Mouse (Mus musculus): ENCODE data around the gene Zic1.

Zic1 gene

GRCm38 (mm10) chr9:91365664-91366063 lies at the start of gene Zic1:
Zic1 (minus strand) TSS chr9:91365810.
- DNase-seq, result peak; percentile 97

DNA sequence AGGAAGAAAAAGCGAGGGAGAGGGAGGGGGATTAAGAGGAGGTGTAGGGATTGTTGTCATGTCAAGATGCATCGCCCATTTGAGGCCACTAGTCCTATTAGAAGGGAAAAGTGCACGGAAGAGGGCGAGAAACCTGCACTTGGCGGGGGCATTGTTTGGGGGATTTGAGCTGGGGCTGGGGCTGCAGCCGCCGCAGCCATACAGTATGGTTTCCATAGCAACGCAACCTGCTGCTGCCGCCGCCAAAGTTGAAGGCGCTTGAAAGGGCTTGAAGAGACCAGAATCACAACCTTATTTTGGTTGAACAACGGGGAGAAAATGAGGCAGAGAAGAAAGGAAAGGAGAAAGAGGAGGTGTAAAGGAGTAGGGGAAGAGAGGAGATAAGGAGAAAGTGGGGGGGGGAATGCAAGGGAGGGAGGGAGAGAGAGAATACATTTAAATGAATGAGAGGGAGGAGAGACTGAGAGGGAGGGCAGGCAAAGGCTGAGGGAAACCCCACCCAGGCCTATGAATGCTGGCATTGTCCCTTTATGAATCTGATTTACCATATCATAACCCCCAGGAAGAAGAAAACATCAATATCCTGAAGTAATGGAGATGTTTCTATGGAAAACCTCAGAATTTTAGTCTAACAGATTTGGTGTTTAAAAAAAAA lies 48.5 kb upstream of the Zic1 start:
- DNase-seq, result no peak

DNA sequence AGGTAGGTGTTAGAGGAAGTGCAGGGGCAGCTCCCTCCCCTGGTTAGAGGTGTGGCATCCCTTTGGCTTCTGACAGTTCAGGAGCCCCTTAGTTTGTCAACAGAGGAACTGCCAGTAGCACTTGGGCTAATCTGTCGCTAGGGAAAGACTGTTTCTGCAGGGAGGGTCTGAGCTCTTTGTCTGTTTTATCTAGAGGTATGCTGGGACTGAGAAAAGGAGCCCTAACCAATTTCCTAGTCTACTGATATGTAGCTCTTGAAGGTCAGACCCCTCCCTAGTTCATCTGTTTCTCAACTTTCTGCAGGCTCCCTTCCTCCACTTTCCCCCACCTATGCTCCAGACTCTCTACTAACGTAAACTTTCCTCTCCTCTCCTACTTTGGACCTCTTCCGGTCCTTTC lies 44.2 kb upstream of the Zic1 start:
- DNase-seq, result no peak

GRCm38 (mm10) chr9:91406258-91406763 lies 40.7 kb upstream of the Zic1 start:
- no peak for DNase-seq

DNA sequence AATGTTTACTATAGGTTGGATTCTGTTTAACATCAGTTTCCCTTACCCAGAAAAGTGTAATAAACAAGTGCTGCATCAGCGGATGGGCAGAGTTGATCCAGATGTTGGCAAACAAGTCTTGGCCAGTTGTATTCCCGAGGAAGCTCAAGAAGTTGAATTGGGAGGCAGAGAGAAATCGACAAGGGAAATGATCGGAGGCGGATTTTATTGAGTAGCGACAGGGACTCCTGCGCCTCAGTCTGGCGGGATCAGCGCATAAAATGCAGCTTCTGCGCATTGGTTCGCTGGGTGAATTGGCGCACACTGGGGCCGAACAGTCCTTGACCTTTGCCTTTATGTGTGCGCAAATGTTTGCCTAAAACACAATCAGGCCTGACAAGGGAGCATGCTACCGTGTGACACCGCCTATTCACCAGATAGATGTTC lies 40.2 kb upstream of the Zic1 start:
- peak; percentile 38 for DNase-seq

DNA sequence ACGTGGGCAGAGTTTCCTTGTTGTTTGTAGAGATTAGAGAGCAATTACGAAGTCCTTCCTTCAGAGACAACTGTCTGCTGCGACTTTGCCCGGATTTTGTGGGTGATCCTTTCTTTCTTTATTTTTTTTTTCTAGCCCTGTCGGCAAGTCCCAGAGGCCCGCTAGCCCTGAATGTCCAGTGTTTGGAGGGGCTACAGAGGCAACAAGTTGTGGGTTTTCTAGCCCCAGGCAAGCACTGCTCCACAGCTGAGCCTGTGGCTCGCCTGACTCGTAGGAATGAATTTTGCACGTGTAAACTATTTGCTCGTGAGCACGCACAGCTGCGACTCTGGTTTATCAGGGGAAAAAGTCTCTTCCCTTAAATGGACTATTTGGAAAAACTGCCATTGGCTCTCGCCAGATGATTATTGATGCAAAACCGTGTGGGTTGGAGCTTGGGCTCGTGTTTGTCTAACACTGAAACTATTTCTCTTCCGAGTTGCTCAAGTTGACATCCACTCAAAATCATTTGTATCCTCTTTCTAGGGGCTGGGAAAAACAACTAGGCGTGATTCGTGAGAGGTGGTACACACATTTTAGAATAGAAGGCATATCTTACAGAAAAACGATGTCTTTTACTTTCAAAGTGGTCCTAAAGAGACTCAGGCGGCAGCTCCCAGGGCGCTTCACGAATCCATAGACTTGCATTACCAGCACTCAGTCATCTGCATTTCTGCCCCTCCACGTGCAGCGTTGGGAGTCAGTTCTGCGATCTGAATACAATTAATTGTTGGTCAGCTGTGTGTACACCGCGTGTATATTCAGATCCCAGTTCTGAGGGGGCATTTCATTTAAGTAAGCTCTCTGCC lies 39.5 kb upstream of the Zic1 start:
- DNase-seq, result no peak

DNA sequence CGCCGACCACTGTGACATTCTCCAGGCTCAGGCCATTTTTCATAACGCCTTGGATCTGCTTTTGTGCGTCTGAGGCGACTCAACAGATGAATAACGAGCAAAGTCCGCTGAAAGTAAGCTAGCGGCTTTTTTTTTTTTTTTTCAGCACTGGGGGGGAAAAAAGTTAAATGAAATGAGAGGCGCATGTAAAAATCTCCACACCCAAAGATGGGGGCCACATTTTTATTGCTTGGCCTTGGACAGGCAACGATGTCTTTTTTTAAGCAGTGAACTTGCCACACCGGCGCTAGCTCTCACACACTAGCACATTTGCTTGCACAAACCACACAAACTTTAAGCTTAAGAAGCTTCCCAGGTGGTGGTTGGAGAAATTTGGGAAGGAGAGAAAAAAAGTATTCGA lies 38.6 kb upstream of the Zic1 start:
- DNase-seq, result no peak

DNA sequence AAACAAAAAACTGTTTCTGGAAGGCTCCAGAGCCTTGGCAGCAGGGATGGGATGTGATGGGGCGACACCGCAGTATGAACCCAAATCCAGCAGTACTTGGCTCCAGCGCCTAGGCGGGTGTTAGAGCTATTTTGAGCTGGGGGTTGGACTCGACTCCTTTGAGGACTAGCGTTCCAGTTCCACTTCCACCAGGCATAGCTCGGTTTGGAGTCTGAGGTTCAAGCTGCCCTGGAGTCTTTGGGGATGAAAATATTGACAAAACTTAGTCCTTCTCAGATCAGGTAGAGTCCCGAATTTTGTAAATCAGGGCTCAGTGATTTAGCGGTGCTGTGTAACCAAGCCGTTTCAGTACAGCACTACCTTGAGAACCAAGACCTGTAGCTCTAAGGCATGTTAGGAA lies 35.9 kb upstream of the Zic1 start:
- no peak for DNase-seq

GRCm38 (mm10) chr9:91400482-91401093 lies 35.0 kb upstream of the Zic1 start:
- no peak for DNase-seq

GRCm38 (mm10) chr9:91399976-91400375 lies 34.4 kb upstream of the Zic1 start:
- no peak for DNase-seq

- DNase-seq, result no peak
Observed at GRCm38 (mm10) chr9:91395066-91395772, 29.6 kb upstream of the Zic1 start.

DNA sequence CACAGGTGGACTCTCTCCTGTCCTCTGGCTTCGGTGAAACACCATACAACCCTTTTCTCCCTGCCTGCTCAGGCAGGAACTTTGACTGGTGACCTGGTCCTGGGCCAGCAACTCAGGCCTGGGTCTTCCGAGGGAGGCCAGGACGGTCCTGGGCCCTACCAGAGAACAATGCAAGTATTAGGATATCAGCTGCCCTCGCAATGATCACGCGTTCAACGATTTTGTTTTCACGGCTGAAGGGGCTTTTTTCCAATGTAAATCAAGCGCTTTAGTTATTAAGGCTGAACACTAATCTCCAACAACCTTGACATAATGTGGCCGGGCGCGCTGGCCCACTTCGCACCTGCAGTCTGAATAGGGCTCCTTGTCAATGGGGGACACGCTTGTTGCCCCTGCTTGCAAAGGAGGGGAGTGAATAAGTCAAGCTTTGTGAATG lies 28.6 kb upstream of the Zic1 start:
- no peak for DNase-seq

- no peak for DNase-seq
Observed at GRCm38 (mm10) chr9:91393376-91394068, 27.9 kb upstream of the Zic1 start.

GRCm38 (mm10) chr9:91388173-91388572 lies 22.6 kb upstream of the Zic1 start:
- DNase-seq, result no peak

- DNase-seq, result no peak
Observed at GRCm38 (mm10) chr9:91387740-91388080, 22.1 kb upstream of the Zic1 start.

DNA sequence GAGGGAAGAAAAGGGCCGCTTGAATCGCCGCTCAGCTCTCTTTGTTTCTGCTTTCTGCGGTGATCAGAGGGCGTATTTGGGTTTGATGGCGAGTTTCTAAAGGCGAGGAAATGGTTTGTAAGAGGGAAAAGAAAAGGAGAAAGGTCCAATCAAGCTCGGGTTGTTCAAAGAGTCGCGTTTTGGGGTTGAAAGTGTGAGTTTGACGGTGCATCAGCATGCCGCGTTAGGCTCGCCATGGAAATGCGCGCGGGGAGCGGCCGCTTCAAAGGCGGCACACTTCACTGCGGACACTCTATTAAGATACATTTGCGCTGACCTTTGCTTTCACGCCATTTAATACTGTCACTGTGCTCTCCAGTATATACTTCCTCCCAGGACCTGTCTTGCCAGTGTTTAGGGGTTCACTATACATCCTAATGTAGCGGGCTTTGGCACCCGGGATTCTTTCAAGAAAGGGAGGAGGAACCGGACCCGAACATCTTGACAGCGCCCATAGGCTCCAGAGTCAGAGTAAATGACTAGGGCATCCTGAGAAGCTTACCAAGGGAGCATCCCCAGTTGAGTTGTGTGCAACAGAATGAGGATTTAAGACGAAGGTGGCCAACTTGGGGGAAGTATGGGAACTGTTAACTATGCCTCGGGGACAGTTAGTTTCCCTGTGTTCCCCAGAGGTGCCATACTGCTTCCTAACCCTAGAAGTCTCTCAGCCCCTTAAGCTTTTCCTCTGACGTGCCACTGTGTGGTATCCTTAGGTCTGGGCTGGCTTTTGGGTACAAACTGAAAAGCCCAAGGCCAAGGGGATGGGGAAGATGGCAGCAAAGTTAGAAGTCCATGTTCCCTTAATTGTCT lies 21.5 kb upstream of the Zic1 start:
- DNase-seq, result no peak

GRCm38 (mm10) chr9:91386502-91386890 lies 20.9 kb upstream of the Zic1 start:
- peak; percentile 42 for DNase-seq

GRCm38 (mm10) chr9:91385561-91386430 lies 20.2 kb upstream of the Zic1 start:
- no peak for DNase-seq

DNA sequence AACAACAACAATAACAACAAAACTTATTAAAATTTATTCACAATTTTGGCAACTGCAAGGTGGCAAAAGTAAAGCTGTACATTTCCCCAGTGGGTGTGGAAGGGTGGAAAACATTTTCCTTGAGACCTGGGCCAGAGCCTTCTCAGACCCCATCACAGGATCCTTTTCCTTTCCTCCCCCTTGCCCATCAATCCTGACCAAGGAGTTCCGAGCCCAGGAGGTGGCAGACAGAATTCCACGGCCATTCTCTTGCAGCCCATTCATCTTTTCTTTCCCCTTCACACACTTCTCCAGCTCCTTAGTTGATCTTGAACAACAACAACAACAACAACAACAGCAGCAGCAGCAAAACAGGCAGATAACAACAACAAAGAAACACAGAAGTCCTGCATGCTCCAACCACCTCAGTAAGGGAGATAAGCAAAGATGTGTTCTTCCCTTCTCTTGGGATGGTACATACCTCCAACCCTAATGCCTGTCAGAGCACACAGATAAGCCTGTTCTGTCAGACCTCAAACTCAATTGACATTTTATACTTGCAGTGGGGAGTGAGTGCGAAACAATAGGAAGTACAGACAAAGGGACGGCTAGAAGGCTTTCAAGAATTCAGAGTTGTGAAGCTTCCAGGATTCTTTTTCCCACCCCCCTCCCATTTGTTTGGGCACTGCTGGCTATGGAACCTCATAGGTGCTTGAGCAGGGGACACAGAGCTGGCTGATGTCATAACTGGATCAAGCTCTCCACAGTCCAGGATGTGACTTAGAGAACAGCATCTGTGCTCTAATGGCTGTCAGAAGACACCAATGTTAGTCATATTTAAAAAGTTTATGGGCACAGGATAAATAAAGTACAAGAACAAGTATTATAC lies 19.3 kb upstream of the Zic1 start:
- no peak for DNase-seq

DNA sequence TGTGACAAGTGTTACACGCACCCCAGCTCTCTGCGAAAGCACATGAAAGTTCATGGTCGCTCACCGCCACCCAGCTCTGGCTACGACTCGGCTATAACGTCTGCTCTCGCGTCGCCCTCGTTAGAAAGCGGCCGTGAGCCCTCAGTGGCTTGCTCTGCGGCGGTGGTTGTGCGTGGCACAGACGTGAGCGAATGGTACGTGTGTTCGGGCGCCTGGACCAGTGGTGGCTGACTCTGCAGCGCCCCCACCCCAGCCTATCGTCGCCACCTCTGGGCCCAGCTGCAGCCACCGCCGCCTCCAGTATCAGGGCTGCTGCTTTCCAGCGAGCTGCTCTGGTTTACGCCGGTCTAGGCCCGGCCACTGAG lies 18.5 kb upstream of the Zic1 start:
- peak; percentile 66 for DNase-seq
